Mouse (Mus musculus): Measurements from ENCODE around the gene Lhfpl2. TPM values are rescaled to one million over a fixed set of nuclear protein-coding genes. Genes with fewer than 3 reads are reported as not detected.

The Lhfpl2 gene
- polyA plus RNA-seq, 1 experiment from 2014 or later, result 41.2 TPM

GRCm38 (mm10) chr13:94038052-94038340 lies 19.6 kb upstream of the Lhfpl2 start:
- Histone ChIP-seq H3K27ac (replicated peaks; ENCODE audit: low read depth, low read length) (no peak overlapping the region), H3K4me3 (ENCODE audit: low read depth, low read length) (no peak overlapping the region), H3K4me2 (ENCODE audit: low read depth, low read length) (no peak overlapping the region), H3K9ac (replicated peaks; ENCODE audit: low read length) (no peak overlapping the region), H3K4me1 (ENCODE audit: control insufficient read depth, insufficient read depth, low read length) (no peaks in the 10 kb centered on the region), H3K36me3 (replicated peaks; ENCODE audit: control insufficient read depth, insufficient read depth, low read depth, low read length) (no peaks in the 10 kb centered on the region), H3K9me3 (replicated peaks; ENCODE audit: control insufficient read depth, low read length) (no peaks in the 10 kb centered on the region), H3K27me3 (ENCODE audit: control insufficient read depth, insufficient read depth, low read length) (no peaks in the 10 kb centered on the region)
- WGBS, result 41% methylated on average over 2 of the region's 2 CpGs
- DNase-seq (ENCODE audit: low spot score), result no peak
- ATAC-seq (replicated peaks; ENCODE audit: insufficient number of reproducible peaks, low FRiP score, low TSS enrichment, low read depth), result no peak

GRCm38 (mm10) chr13:94050036-94050435 lies 7.6 kb upstream of the Lhfpl2 start:
- Histone ChIP-seq H3K27me3 (ENCODE audit: control insufficient read depth, insufficient read depth, low read length) (no peaks in the 10 kb centered on the region), H3K27ac (replicated peaks; ENCODE audit: low read depth, low read length) (no peak overlapping the region), H3K9ac (replicated peaks; ENCODE audit: low read length) (no peak overlapping the region), H3K9me3 (replicated peaks; ENCODE audit: control insufficient read depth, low read length) (no peaks in the 10 kb centered on the region), H3K36me3 (replicated peaks; ENCODE audit: control insufficient read depth, insufficient read depth, low read depth, low read length) (no peaks in the 10 kb centered on the region), H3K4me3 (ENCODE audit: low read depth, low read length) (no peak overlapping the region), H3K4me2 (ENCODE audit: low read depth, low read length) (no peak overlapping the region), H3K4me1 (ENCODE audit: control insufficient read depth, insufficient read depth, low read length) (no peaks in the 10 kb centered on the region)
- no peak for ATAC-seq (replicated peaks; ENCODE audit: insufficient number of reproducible peaks, low FRiP score, low TSS enrichment, low read depth)
- DNase-seq (ENCODE audit: low spot score), result no peak
- WGBS, result 59% methylated on average over 7 of the region's 7 CpGs

GRCm38 (mm10) chr13:94050782-94051181 lies 6.8 kb upstream of the Lhfpl2 start:
- no peak for DNase-seq (ENCODE audit: low spot score)
- 90% methylated on average over 3 of the region's 3 CpGs for WGBS
- no peak overlapping the region for H3K27ac ChIP-seq (replicated peaks; ENCODE audit: low read depth, low read length)
- no peaks in the 10 kb centered on the region for H3K9me3 ChIP-seq (replicated peaks; ENCODE audit: control insufficient read depth, low read length)
- no peak overlapping the region for H3K9ac ChIP-seq (replicated peaks; ENCODE audit: low read length)
- no peak for ATAC-seq (replicated peaks; ENCODE audit: insufficient number of reproducible peaks, low FRiP score, low TSS enrichment, low read depth)
- H3K36me3 ChIP-seq (replicated peaks; ENCODE audit: control insufficient read depth, insufficient read depth, low read depth, low read length), result no peaks in the 10 kb centered on the region
- no peak overlapping the region for H3K4me2 ChIP-seq (ENCODE audit: low read depth, low read length)
- H3K4me1 ChIP-seq (ENCODE audit: control insufficient read depth, insufficient read depth, low read length), result no peaks in the 10 kb centered on the region
- H3K4me3 ChIP-seq (ENCODE audit: low read depth, low read length), result no peak overlapping the region
- no peaks in the 10 kb centered on the region for H3K27me3 ChIP-seq (ENCODE audit: control insufficient read depth, insufficient read depth, low read length)

GRCm38 (mm10) chr13:94057036-94057562 lies 497 bp upstream of the Lhfpl2 start:
- DNase-seq (ENCODE audit: low spot score), result no peak
- peak overlapping the region; percentile 73 for H3K4me3 ChIP-seq (ENCODE audit: low read depth, low read length)
- H3K4me1 ChIP-seq (ENCODE audit: control insufficient read depth, insufficient read depth, low read length), result no peaks in the 10 kb centered on the region
- no peaks in the 10 kb centered on the region for H3K9me3 ChIP-seq (replicated peaks; ENCODE audit: control insufficient read depth, low read length)
- ATAC-seq (replicated peaks; ENCODE audit: insufficient number of reproducible peaks, low FRiP score, low TSS enrichment, low read depth), result peak; percentile 10; the same call in 1 of the 2 replicates
- no peaks in the 10 kb centered on the region for H3K27me3 ChIP-seq (ENCODE audit: control insufficient read depth, insufficient read depth, low read length)
- peak overlapping the region; percentile 83 for H3K27ac ChIP-seq (replicated peaks; ENCODE audit: low read depth, low read length)
- peak overlapping the region; percentile 79 for H3K4me2 ChIP-seq (ENCODE audit: low read depth, low read length)
- peak overlapping the region; percentile 84 for H3K9ac ChIP-seq (replicated peaks; ENCODE audit: low read length)
- 2% methylated on average over 17 of the region's 17 CpGs for WGBS
- H3K36me3 ChIP-seq (replicated peaks; ENCODE audit: control insufficient read depth, insufficient read depth, low read depth, low read length), result no peaks in the 10 kb centered on the region

GRCm38 (mm10) chr13:94058642-94059222 lies 1.1 kb downstream of the Lhfpl2 start:
- ATAC-seq (replicated peaks; ENCODE audit: insufficient number of reproducible peaks, low FRiP score, low TSS enrichment, low read depth) (no peak), DNase-seq (ENCODE audit: low spot score) (no peak)
- 33% methylated on average over 6 of the region's 6 CpGs for WGBS
- H3K4me2 ChIP-seq (ENCODE audit: low read depth, low read length), result peak overlapping the region; percentile 79
- peaks cover 7% of the 10 kb centered on the region; the same call in 1 of the 2 replicates for H3K4me1 ChIP-seq (ENCODE audit: control insufficient read depth, insufficient read depth, low read length)
- H3K27ac ChIP-seq (replicated peaks; ENCODE audit: low read depth, low read length), result no peak overlapping the region
- no peaks in the 10 kb centered on the region for H3K9me3 ChIP-seq (replicated peaks; ENCODE audit: control insufficient read depth, low read length)
- H3K4me3 ChIP-seq (ENCODE audit: low read depth, low read length), result peak overlapping the region; percentile 73
- H3K9ac ChIP-seq (replicated peaks; ENCODE audit: low read length), result peak overlapping the region; percentile 84
- H3K27me3 ChIP-seq (ENCODE audit: control insufficient read depth, insufficient read depth, low read length), result no peaks in the 10 kb centered on the region
- H3K36me3 ChIP-seq (replicated peaks; ENCODE audit: control insufficient read depth, insufficient read depth, low read depth, low read length), result no peaks in the 10 kb centered on the region

- whole genome bisulfite sequencing, result 80% methylated on average over 4 of the region's 4 CpGs
- Histone ChIP-seq H3K27me3 (ENCODE audit: control insufficient read depth, insufficient read depth, low read length) (no peaks in the 10 kb centered on the region), H3K4me3 (ENCODE audit: low read depth, low read length) (no peak overlapping the region), H3K27ac (replicated peaks; ENCODE audit: low read depth, low read length) (no peak overlapping the region), H3K36me3 (replicated peaks; ENCODE audit: control insufficient read depth, insufficient read depth, low read depth, low read length) (no peaks in the 10 kb centered on the region), H3K9ac (replicated peaks; ENCODE audit: low read length) (no peak overlapping the region), H3K9me3 (replicated peaks; ENCODE audit: control insufficient read depth, low read length) (no peaks in the 10 kb centered on the region), H3K4me2 (ENCODE audit: low read depth, low read length) (peak overlapping the region; percentile 15; the same call in 1 of the 2 replicates), H3K4me1 (ENCODE audit: control insufficient read depth, insufficient read depth, low read length) (peaks cover 7% of the 10 kb centered on the region; the same call in 1 of the 2 replicates)
- ATAC-seq (replicated peaks; ENCODE audit: insufficient number of reproducible peaks, low FRiP score, low TSS enrichment, low read depth) (no peak), DNase-seq (ENCODE audit: low spot score) (no peak)
Measured at GRCm38 (mm10) chr13:94059373-94059772, 1.8 kb downstream of the Lhfpl2 start.

- Histone ChIP-seq H3K4me2 (ENCODE audit: low read depth, low read length) (no peak overlapping the region), H3K27me3 (ENCODE audit: control insufficient read depth, insufficient read depth, low read length) (no peaks in the 10 kb centered on the region), H3K4me1 (ENCODE audit: control insufficient read depth, insufficient read depth, low read length) (peaks cover 7% of the 10 kb centered on the region), H3K4me3 (ENCODE audit: low read depth, low read length) (no peak overlapping the region), H3K9ac (replicated peaks; ENCODE audit: low read length) (no peak overlapping the region), H3K9me3 (replicated peaks; ENCODE audit: control insufficient read depth, low read length) (no peaks in the 10 kb centered on the region), H3K36me3 (replicated peaks; ENCODE audit: control insufficient read depth, insufficient read depth, low read depth, low read length) (no peaks in the 10 kb centered on the region), H3K27ac (replicated peaks; ENCODE audit: low read depth, low read length) (no peak overlapping the region)
- ATAC-seq (replicated peaks; ENCODE audit: insufficient number of reproducible peaks, low FRiP score, low TSS enrichment, low read depth) (no peak), DNase-seq (ENCODE audit: low spot score) (no peak)
- WGBS, result 76% methylated on average over 6 of the region's 6 CpGs
Measured at GRCm38 (mm10) chr13:94059778-94060177, 2.2 kb downstream of the Lhfpl2 start.

GRCm38 (mm10) chr13:94060461-94060860 lies 2.9 kb downstream of the Lhfpl2 start:
- 82% methylated on average over 3 of the region's 3 CpGs for WGBS

More at GRCm38 (mm10) chr13:94060461-94060860, 2.9 kb downstream of the Lhfpl2 start:
- Histone ChIP-seq H3K36me3 (replicated peaks; ENCODE audit: control insufficient read depth, insufficient read depth, low read depth, low read length) (no peaks in the 10 kb centered on the region), H3K9ac (replicated peaks; ENCODE audit: low read length) (no peak overlapping the region), H3K27me3 (ENCODE audit: control insufficient read depth, insufficient read depth, low read length) (no peaks in the 10 kb centered on the region), H3K9me3 (replicated peaks; ENCODE audit: control insufficient read depth, low read length) (no peaks in the 10 kb centered on the region), H3K4me2 (ENCODE audit: low read depth, low read length) (no peak overlapping the region), H3K27ac (replicated peaks; ENCODE audit: low read depth, low read length) (no peak overlapping the region), H3K4me3 (ENCODE audit: low read depth, low read length) (no peak overlapping the region), H3K4me1 (ENCODE audit: control insufficient read depth, insufficient read depth, low read length) (peaks cover 7% of the 10 kb centered on the region)
- no peak for DNase-seq (ENCODE audit: low spot score)
- no peak for ATAC-seq (replicated peaks; ENCODE audit: insufficient number of reproducible peaks, low FRiP score, low TSS enrichment, low read depth)
